Mouse (Mus musculus) cerebellum, adult 2 months (tissue): ENCODE measurements around the gene F12. TPM values are rescaled to one million over a fixed set of nuclear protein-coding genes. Genes with fewer than 3 reads are reported as not detected.
"Not testable (repeated sequence)": the region's sequence is repeated elsewhere in the genome, so short reads cannot be mapped to it uniquely, and the experiment has no call there.

Experiments used
- DNase-seq, 2 experiments: peaks; one replicate each; pipeline ENCODE4 v3.0.0; 2021
- H3K27ac ChIP-seq: fragments of 200-500 bp; 2 replicates; pipeline ENCODE4 v1.5.1; 2012; ENCODE audit warnings: low read length, control low read depth, inconsistent platforms; ENCODE audit not compliant: insufficient read depth
- H3K27me3 ChIP-seq: fragments of 200-500 bp; 2 replicates; pipeline ENCODE4 v1.6.1; 2012; ENCODE audit warnings: inconsistent platforms, mild to moderate bottlenecking, low read length, moderate library complexity; ENCODE audit not compliant: control insufficient read depth, insufficient read depth
- H3K4me1 ChIP-seq: fragments of 200-500 bp; 2 replicates; pipeline ENCODE4 v1.6.1; 2011; ENCODE audit warnings: low read length; ENCODE audit not compliant: control insufficient read depth, insufficient read depth
- H3K4me3 ChIP-seq: fragments of 200-500 bp; replicated peaks from 2 replicates; pipeline ENCODE3; 2011; ENCODE audit warnings: mild to moderate bottlenecking, low read depth, low read length, control low read depth; ENCODE audit not compliant: insufficient read depth
- CTCF ChIP-seq: fragments of 200-500 bp; IDR thresholded peaks from 2 replicates; pipeline ENCODE4 v1.5.1; 2011; ENCODE audit warnings: low read depth, mild to moderate bottlenecking, control low read depth, low read length, moderate library complexity, borderline replicate concordance; ENCODE audit not compliant: insufficient read depth
- POLR2A ChIP-seq: fragments of 200-500 bp; IDR thresholded peaks from 2 replicates; pipeline ENCODE4 v1.6.1; 2011; ENCODE audit warnings: low read length, control low read depth, borderline replicate concordance; ENCODE audit not compliant: insufficient read depth
- WGBS: fragments of 180-500 bp; shearing (Covaris S2); methylation state at CpG from one replicate; pipeline ENCODE4 v1.1.7; 2018; 5-methylcytosine and 5-hydroxymethylcytosine counted together
- polyA plus RNA-seq: library from polyadenylated mRNA; depleted of rRNA; stranded (reverse); fragments of >200 nt; gene quantifications from 2 replicates; pipeline ENCODE4 v1.2.3, GENCODE M21; 2012

F12 gene
- polyA plus RNA-seq, 1 experiment = 0.11 TPM

- H3K4me1 ChIP-seq = 0 out of 2 replicates have a peak, but pooled peaks cover 8% of the 10 kb centered on the region
- TF ChIP-seq POLR2A = no peak
- no peak for TF ChIP-seq CTCF
- DNase-seq = no peak
- H3K4me3 ChIP-seq = no peak overlapping the region
- H3K27ac ChIP-seq = no peak overlapping the region
- 85% methylated on average over 6 of the region's 6 CpGs for WGBS
- H3K27me3 ChIP-seq = no peaks in the 10 kb centered on the region
Measured at GRCm38 (mm10) chr13:55446483-55447105, 20.0 kb upstream of the F12 start.

GRCm38 (mm10) chr13:55445361-55446091 lies 18.9 kb upstream of the F12 start:
- Histone ChIP-seq H3K27ac (peak overlapping the region; percentile 81), H3K4me1 (0 out of 2 replicates have a peak, but pooled peaks cover 5% of the 10 kb centered on the region), H3K4me3 (peak overlapping the region; percentile 87), H3K27me3 (no peaks in the 10 kb centered on the region)
- DNase-seq = no peak
- TF ChIP-seq POLR2A (0 out of 2 replicates have a peak, but pooled peaks have one; percentile 27), CTCF (no peak)
- WGBS = under 1% methylated on average over 63 of the region's 66 CpGs

DNA sequence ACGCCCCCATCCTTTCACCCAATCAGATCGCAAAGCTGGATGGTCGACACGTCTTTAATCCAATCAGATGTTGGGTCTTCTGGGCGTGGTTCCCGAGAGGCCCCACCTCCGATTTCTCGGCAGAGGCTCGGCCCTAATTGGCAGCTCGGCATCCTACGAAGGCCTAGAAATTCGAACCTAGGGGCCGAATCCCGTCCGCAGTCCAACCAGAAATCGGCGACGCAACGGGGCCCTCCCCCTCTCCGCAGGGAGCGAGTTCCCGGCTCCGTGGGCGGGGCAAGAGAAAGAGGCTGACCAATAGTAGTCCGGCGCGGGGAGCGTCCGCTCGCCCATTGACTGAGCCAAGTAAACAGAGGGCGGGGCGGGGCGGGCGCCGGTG lies 18.3 kb upstream of the F12 start, which contains the start of gene Grk6:
TSS of gene Grk6 (plus strand) at position 136 of the 379 bp plus-strand sequence.
- no peaks in the 10 kb centered on the region for H3K27me3 ChIP-seq
- no peak for TF ChIP-seq POLR2A
- TF ChIP-seq CTCF = no peak
- peak within 1 kb of the TSS; percentile 81 for H3K27ac ChIP-seq
- DNase-seq = peak; percentile 99 to 100
- WGBS = 0% methylated on average over 32 of the region's 35 CpGs
- peak within 1 kb of the TSS; percentile 87 for H3K4me3 ChIP-seq
- no peaks in the 10 kb centered on the region for H3K4me1 ChIP-seq

- no peak for DNase-seq
- WGBS = under 1% methylated on average over 32 of the region's 33 CpGs
- no peaks in the 10 kb centered on the region for H3K4me1 ChIP-seq
- peak overlapping the region; percentile 76 for H3K4me3 ChIP-seq
- H3K27me3 ChIP-seq = no peaks in the 10 kb centered on the region
- TF ChIP-seq POLR2A = peak; percentile 71; the same call in 1 of the 2 replicates
- no peak for TF ChIP-seq CTCF
- peak overlapping the region; percentile 55; the same call in 1 of the 2 replicates for H3K27ac ChIP-seq
Measured at GRCm38 (mm10) chr13:55444286-55444936, 17.8 kb upstream of the F12 start.

- Histone ChIP-seq H3K27ac (no peak overlapping the region; the same call in 1 of the 2 replicates), H3K4me3 (peak overlapping the region; percentile 76), H3K4me1 (no peaks in the 10 kb centered on the region), H3K27me3 (no peaks in the 10 kb centered on the region)
- TF ChIP-seq POLR2A (no peak), CTCF (no peak)
- 35% methylated on average over 9 of the region's 9 CpGs for WGBS
- DNase-seq = no peak
Measured at GRCm38 (mm10) chr13:55443799-55444285, 17.2 kb upstream of the F12 start.

- H3K4me3 ChIP-seq, H3K4me1 ChIP-seq, H3K27ac ChIP-seq, H3K27me3 ChIP-seq, DNase-seq: not testable (repeated sequence)
- 81% methylated on average over 15 of the region's 15 CpGs for WGBS
Measured at GRCm38 (mm10) chr13:55437111-55437629, 10.6 kb upstream of the F12 start.

DNA sequence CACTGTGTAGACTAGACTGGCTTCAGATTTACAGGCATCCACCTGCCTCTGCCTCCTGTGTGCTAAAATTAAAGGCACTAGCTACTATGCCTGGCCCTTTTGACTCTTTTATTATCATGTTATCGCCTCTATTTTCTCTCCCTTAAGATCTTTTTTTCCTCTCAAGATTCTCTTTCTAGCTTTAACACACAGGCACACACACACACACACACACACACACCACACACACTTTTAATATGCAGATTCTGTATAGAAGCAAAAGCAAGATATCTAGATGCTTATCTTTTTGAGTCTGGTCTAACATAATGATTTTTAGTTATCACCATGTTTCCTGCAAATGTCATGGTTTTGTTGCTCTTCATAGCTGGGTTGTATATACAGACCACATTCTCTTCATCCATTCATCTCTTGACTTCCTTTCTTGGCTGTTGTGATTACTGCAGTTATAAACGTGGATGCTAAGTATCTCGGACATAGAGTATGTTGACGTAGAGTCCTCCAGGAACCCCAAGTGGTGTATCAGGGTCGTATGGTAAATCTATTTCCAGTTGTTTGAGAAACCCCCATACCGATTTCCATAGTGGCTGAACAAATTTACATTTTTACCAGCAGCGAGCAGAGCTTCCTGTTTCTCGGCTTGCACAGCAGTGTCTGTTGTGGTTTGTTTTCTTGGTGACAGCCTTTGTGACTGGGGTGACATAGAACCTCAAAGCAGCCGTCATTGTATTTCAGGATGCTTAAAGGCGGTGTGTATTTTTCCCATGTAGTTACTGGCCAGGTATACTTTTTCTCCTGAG lies 5.5 kb upstream of the F12 start:
- Histone ChIP-seq H3K4me1 (no peaks in the 10 kb centered on the region), H3K4me3 (no peak overlapping the region), H3K27ac (no peak overlapping the region), H3K27me3 (no peaks in the 10 kb centered on the region)
- TF ChIP-seq POLR2A = no peak
- TF ChIP-seq CTCF = no peak
- no peak for DNase-seq
- WGBS = 71% methylated on average over 10 of the region's 10 CpGs

- no peak for TF ChIP-seq POLR2A
- no peak for TF ChIP-seq CTCF
- Histone ChIP-seq H3K27me3 (no peaks in the 10 kb centered on the region), H3K4me1 (no peaks in the 10 kb centered on the region), H3K27ac (no peak overlapping the region), H3K4me3 (no peak overlapping the region)
- no peak for DNase-seq
- 76% methylated on average over 2 of the region's 2 CpGs for WGBS
Measured at GRCm38 (mm10) chr13:55430566-55430965, 4.0 kb upstream of the F12 start.
